In the genomic region with DNA sequence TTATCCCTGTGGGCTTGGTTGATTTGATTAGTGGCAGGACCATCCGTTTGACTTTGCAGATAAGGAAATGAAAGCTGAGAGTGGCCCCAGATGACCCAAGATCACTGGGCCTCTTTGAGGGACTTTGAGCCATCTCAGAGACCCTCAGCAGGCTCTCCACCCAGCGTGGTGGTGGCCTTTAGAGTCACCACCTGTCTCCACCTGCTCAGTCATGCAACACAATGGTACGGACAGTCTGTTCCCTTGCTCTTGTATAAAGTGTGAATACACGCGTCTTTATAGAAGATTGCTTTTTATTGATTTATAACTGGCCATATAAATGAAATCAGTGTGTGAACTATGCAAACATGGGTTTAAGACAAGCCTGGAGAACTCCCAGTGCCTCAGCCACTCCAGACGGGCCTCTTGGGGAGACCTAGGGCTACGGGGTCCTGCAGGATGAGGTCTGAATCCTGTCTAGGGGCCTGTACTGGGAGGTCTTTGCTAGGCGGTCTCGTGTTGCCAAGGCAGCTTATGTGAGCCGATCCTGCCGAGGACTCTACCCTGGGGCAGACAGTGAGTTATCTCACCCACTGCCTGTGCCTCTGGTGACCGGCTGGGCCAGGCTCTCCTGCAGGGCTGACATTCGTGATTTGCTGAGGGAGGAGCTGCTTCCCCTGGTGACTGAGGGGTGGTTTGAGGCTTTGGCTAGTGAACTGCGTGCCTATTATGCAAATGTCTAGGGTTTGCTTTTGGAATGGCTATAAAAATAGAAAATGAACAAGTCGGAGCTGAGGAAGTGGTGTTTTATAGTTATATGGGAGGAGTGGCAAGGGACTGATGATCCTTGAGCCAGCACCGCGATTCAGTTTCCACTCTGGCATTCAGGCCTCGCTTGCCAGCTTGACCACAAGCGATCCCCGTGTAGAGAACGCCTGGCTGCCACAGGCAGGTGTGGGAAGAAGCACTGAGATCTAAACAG, we compare ENCODE assay signal across 8 mouse cellular contexts.
DNase-seq lines count a peak whose midpoint lies in the region; ATAC-seq and TF ChIP-seq lines count a peak whose summit lies in the region.

No protein-coding gene starts in this region.

- H3K36me3 ChIP-seq in forebrain, embryonic 10.5 days (replicated peaks) = no peaks in the 10 kb centered on the region
- H3K36me3 ChIP-seq in forebrain, embryonic 16.5 days (ENCODE audit: control insufficient read depth, insufficient read depth) = no peaks in the 10 kb centered on the region
- H3K36me3 ChIP-seq in hindbrain, embryonic 12.5 days = no peaks in the 10 kb centered on the region
- no peaks in the 10 kb centered on the region for H3K36me3 ChIP-seq in midbrain, embryonic 14.5 days (ENCODE audit: control insufficient read depth, insufficient read depth, low read length)

- H3K9ac ChIP-seq in forebrain, embryonic 16.5 days (replicated peaks; ENCODE audit: low read depth, low read length) = no peak overlapping the region
- no peak overlapping the region for H3K9ac ChIP-seq in hindbrain, embryonic 12.5 days
- H3K9ac ChIP-seq in midbrain, embryonic 14.5 days (replicated peaks; ENCODE audit: low read length) = no peak overlapping the region

- WGBS in forebrain, embryonic 10.5 days = 72% methylated on average over 21 of the region's 21 CpGs
- WGBS in forebrain, embryonic 16.5 days = 75% methylated on average over 21 of the region's 21 CpGs
- 52% methylated on average over 21 of the region's 21 CpGs for WGBS in hindbrain, embryonic 12.5 days
- 59% methylated on average over 21 of the region's 21 CpGs for WGBS in midbrain, embryonic 14.5 days

- H3K27ac ChIP-seq in forebrain, embryonic 10.5 days = peak overlapping the region; percentile 44
- H3K27ac ChIP-seq in forebrain, embryonic 16.5 days (ENCODE audit: low read length) = no peak overlapping the region
- H3K27ac ChIP-seq in bone marrow macrophage, adult 2 months (ENCODE audit: insufficient read depth, low read depth, low read length) = peak overlapping the region; percentile 54
- H3K27ac ChIP-seq in hindbrain, embryonic 12.5 days = peak overlapping the region; percentile 7; the same call in 1 of the 2 replicates
- no peak overlapping the region for H3K27ac ChIP-seq in midbrain, embryonic 14.5 days (replicated peaks; ENCODE audit: low read depth, low read length)

- intact Hi-C loops in left cerebral cortex, postnatal 36 days (cut with DNase I) = no loop called here
- intact Hi-C loops in left cerebral cortex, postnatal 14 days (cut with DNase I) = no loop called here

- H3K9me3 ChIP-seq in forebrain, embryonic 10.5 days = no peaks in the 10 kb centered on the region
- H3K9me3 ChIP-seq in forebrain, embryonic 16.5 days (ENCODE audit: control insufficient read depth, low read length) = no peaks in the 10 kb centered on the region
- no peaks in the 10 kb centered on the region for H3K9me3 ChIP-seq in hindbrain, embryonic 12.5 days (replicated peaks)
- no peaks in the 10 kb centered on the region for H3K9me3 ChIP-seq in midbrain, embryonic 14.5 days (ENCODE audit: control insufficient read depth, low read length)

- H3K4me3 ChIP-seq in forebrain, embryonic 10.5 days = no peak overlapping the region
- no peak overlapping the region for H3K4me3 ChIP-seq in forebrain, embryonic 16.5 days (replicated peaks; ENCODE audit: low read length)
- no peak overlapping the region for H3K4me3 ChIP-seq in bone marrow macrophage, adult 2 months (ENCODE audit: insufficient read depth, low read length)
- no peak overlapping the region for H3K4me3 ChIP-seq in hindbrain, embryonic 12.5 days
- H3K4me3 ChIP-seq in midbrain, embryonic 14.5 days (replicated peaks; ENCODE audit: low read depth, low read length) = no peak overlapping the region

- no peak for DNase-seq in forebrain, embryonic 10.5 days (ENCODE audit: extremely low spot score, low spot score)
- DNase-seq in midbrain, embryonic 14.5 days = peak; percentile 31
- no peak for DNase-seq in spleen, postnatal 36 days (ENCODE audit: low spot score in 2 of 2)
- no peak for DNase-seq in left cerebral cortex, postnatal 36 days (ENCODE audit: low spot score in 2 of 2)
- no peak for DNase-seq in left cerebral cortex, postnatal 14 days (ENCODE audit: low spot score in 2 of 2)

- TF ChIP-seq CTCF in bone marrow macrophage, adult 2 months (IDR thresholded peaks at IDR 0.05; ENCODE audit: low read depth, low read length) = no peak

- TF ChIP-seq POLR2A in bone marrow macrophage, adult 2 months (IDR thresholded peaks at IDR 0.05; ENCODE audit: borderline replicate concordance, low read depth, low read length) = no peak

- H3K4me1 ChIP-seq in forebrain, embryonic 10.5 days = peaks cover 34% of the 10 kb centered on the region
- H3K4me1 ChIP-seq in forebrain, embryonic 16.5 days (replicated peaks; ENCODE audit: control insufficient read depth, insufficient read depth, low read length) = 0 out of 2 replicates have a peak, but pooled peaks cover 4% of the 10 kb centered on the region
- peaks cover 42% of the 10 kb centered on the region for H3K4me1 ChIP-seq in bone marrow macrophage, adult 2 months (ENCODE audit: control insufficient read depth, insufficient read depth, low read length)
- H3K4me1 ChIP-seq in hindbrain, embryonic 12.5 days = peaks cover 29% of the 10 kb centered on the region
- H3K4me1 ChIP-seq in midbrain, embryonic 14.5 days (ENCODE audit: control insufficient read depth, insufficient read depth, low read length) = peaks cover 13% of the 10 kb centered on the region; the same call in 1 of the 2 replicates

- no peaks in the 10 kb centered on the region for H3K27me3 ChIP-seq in forebrain, embryonic 10.5 days (ENCODE audit: poor library complexity, severe bottlenecking)
- no peaks in the 10 kb centered on the region for H3K27me3 ChIP-seq in forebrain, embryonic 16.5 days (replicated peaks; ENCODE audit: control insufficient read depth, insufficient read depth, low read length)
- H3K27me3 ChIP-seq in hindbrain, embryonic 12.5 days = no peaks in the 10 kb centered on the region
- no peaks in the 10 kb centered on the region for H3K27me3 ChIP-seq in midbrain, embryonic 14.5 days (ENCODE audit: control insufficient read depth, insufficient read depth, low read length)

- ATAC-seq in forebrain, embryonic 16.5 days = no peak
- ATAC-seq in hindbrain, embryonic 12.5 days (ENCODE audit: low FRiP score) = 0 out of 2 replicates have a peak, but pooled peaks have one; percentile 52
- ATAC-seq in midbrain, embryonic 14.5 days (ENCODE audit: low FRiP score, low TSS enrichment) = no peak

- H3K4me2 ChIP-seq in forebrain, embryonic 16.5 days (ENCODE audit: low read length) = no peak overlapping the region
- H3K4me2 ChIP-seq in hindbrain, embryonic 12.5 days (replicated peaks) = no peak overlapping the region
- no peak overlapping the region for H3K4me2 ChIP-seq in midbrain, embryonic 14.5 days (ENCODE audit: low read length)

Comparison
In these comparisons a context has a peak if more than half of its experiments do, and no peak if none do; other contexts are left out.
1. H3K27ac ChIP-seq: peak in forebrain, embryonic 10.5 days (single experiment), bone marrow macrophage, adult 2 months (single experiment) and hindbrain, embryonic 12.5 days (single experiment); none in forebrain, embryonic 16.5 days (single experiment) and midbrain, embryonic 14.5 days (single experiment).